Mouse (Mus musculus) spleen, adult 2 months (tissue): ENCODE data around the gene Gm43517.

Experiments used
- CTCF ChIP-seq: fragments of 200-500 bp; IDR thresholded peaks from 2 replicates; pipeline ENCODE4 v1.5.1; 2011; ENCODE audit warnings: mild to moderate bottlenecking, inconsistent platforms; ENCODE audit not compliant: insufficient read depth, insufficient read length, insufficient replicate concordance; ENCODE audit errors: extremely low read depth
- POLR2A ChIP-seq: fragments of 200-500 bp; IDR thresholded peaks from 2 replicates; pipeline ENCODE4 v1.6.1; 2011; ENCODE audit warnings: low read depth, low read length, inconsistent platforms

- TF ChIP-seq CTCF, result no peak
- TF ChIP-seq POLR2A, result no peak
Measured at GRCm38 (mm10) chr12:49390257-49390656, 5.3 kb downstream of the Gm43517 start.
